Mouse (Mus musculus) neutrophil, adult 83 days (primary cell): ENCODE data around the gene Kcng4. TPM values are rescaled to one million over a fixed set of nuclear protein-coding genes. Genes with fewer than 3 reads are reported as not detected.

Experiments
- total RNA-seq, 2 experiments: library from RNA; stranded (reverse); gene quantifications; one replicate each; pipeline ENCODE4 v1.2.4; 2023

The Kcng4 gene
- not detected for total RNA-seq

DNA sequence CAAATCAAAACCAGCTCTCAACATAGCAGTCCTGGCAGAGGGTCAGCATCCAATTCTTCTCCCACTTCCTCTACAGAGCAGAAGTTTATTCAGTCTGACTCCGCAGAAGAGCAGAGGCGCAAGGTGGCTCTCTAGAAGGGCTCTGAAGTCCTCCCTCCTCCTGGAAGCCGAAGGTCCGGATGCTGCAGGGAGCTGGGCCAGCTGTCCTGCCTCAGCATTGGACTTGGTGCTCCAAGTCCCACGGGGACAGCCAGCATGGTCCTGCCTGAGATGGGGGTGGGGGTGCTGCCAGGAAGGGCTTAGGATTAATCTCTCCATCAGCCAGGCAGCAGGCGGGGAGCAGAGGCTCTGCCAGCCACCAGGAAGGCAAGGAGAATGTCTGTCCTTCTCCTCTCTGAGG is at the start of gene Kcng4:
Gene Kcng4 (minus strand): TSS at position 303 of the 400 bp plus-strand sequence.

DNA sequence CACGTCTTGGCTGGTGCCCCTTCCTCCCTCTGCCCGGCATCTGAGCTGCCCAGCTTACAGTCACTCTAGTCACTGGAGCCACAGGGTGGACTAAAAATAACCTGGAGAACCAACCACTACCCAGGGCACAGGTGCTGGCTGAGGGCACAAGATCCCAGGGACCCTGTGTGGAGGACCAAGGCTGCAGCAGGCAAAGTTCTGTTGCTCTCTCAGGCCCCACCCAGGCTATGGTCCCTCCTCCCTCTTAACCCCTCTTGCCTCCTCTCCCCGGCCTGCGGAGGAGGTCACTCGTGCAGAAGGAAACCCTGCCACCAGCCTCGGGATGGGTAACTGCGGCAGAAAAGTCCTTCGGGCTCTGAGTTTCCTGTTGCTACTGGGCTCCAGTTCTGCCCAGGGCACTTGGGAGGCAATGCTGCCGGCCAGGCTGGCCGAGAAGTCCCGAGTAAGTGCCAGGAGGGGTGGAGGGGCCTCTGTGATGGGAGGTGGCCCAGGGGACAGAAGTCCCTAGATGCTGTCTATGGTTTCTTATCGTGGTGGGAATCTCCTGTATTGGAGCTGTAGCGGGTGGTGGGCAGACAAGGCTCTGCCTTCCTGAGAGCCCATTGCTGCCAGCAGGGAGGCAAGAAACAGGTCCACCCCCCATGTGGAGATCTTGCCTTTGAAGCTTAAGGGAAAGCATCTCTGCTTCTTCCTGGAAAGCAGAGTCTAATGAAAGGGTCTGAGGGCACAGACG is 30.9 kb upstream of the Kcng4 start, which contains the start of gene Wfdc1:
Gene Wfdc1 (plus strand): TSS at position 147 of the 733 bp plus-strand sequence.

DNA sequence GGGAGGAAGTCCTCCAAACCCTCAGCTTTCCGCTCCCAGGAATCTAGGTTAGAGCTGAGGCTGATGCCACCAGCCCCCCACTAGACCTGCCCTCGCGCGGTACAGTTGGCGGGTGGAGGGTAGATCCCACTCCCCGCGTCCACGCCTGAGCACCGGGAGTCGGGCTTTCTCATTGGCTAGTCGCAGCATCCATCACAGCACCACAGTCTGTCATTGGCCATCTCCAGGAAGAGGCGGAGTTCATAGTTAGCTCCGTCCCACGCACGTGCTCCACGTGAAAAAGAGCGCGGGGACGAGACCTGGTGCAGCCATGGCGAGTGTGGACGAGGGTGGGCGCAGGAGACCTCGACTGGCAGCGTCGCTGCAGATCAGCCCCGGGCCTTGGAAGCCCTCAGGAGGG is 23.0 kb downstream of the Kcng4 start, which contains the start of gene Adad2:
Gene Adad2 (plus strand): TSS at position 277 of the 400 bp plus-strand sequence.

DNA sequence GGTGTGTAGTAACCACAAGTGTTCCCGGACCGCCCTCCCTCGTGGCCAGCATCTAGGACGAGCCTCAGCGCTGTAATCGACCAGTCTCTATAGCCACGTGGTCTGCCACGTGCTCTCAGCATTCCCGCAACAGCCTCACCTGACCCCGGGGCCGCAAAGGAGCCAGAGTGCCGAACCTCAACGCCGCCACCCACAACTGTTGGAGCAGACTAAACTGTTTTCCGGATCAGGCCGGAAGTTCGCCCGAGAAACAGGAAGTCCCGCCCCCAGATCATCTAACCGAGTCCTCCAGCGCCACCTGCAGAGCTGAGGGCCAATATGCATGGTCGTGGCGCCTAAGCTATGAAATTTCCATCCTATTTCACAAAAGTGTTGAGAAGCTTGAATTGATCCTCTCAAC is 30.5 kb downstream of the Kcng4 start, which contains the start of gene Taf1c:
Gene Taf1c (minus strand): TSS at position 227 of the 400 bp plus-strand sequence.

DNA sequence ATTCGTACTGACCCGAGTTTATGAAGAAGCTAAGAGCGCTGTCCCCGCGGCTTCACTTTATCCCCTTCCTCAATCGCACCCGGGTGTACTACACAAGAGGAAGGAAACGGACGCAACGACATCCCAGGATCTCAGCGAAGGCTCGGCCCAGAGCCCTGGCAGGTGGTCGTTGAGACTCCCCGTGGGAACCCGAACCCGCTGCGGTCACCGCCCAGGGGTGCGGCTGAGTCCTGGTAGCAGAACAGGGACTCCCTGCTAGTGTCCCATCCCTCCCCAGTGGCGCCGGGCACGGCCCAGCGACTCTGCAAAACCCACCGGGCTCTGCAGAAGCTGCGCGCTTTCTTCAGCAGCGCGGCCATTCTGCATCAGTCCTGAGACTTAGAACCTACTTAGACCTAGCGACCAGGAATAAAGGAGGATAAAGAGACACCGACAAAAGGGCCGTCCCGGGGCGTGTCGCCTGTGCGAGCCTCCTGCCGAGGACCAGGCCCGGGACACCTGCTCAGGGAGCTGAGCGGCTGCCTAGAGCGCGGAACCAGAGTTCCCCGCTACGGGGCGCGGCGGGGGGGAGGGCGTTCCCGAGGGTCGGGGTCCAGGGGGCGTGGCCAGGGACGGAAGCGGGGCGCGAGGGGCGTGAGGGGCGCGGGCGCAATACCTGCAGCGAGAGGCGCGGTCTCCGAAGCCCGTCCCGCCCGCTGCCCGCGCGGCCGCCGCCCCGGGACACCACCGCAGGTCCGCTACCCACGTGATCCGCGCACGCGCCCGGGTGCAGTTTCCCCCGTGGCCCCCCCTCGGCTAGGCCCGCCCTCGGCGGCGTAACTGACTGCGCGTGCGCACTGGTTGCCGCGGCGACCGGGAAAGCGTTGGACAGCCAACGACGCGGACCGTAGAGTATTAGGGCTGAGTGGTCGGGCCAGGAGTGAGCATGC is 60.8 kb downstream of the Kcng4 start, which contains the start of the genes Hsdl1 and Dnaaf1:
Gene Hsdl1 (minus strand): TSS at position 747 of the 929 bp plus-strand sequence.
Gene Dnaaf1 (plus strand): TSS at position 799 of the 929 bp plus-strand sequence.

Other genes with a start within 250 kb of the Kcng4 start
- gene Mlycd, start 240.8 kb downstream of the Kcng4 start, total RNA-seq, result 1 to 10 TPM; 7.8 to 7.9 TPM
- gene Osgin1, start 201.6 kb downstream of the Kcng4 start, total RNA-seq, result 100 to 1,000 TPM; 149 to 177 TPM
- 1 to 10 TPM in 1 of 2 experiments, under 1 TPM in 1; 0.99 to 1.5 TPM for gene Necab2, start 189.0 kb downstream of the Kcng4 start, total RNA-seq
- not detected for gene Slc38a8, start 134.0 kb downstream of the Kcng4 start, total RNA-seq
- gene Mbtps1, start 76.9 kb downstream of the Kcng4 start, total RNA-seq, result 10 to 100 TPM; 44.8 to 46.8 TPM
- 10 to 100 TPM; 32.4 to 32.8 TPM for gene Hsdl1, start 60.5 kb downstream of the Kcng4 start, total RNA-seq
- gene Dnaaf1, start 60.4 kb downstream of the Kcng4 start, total RNA-seq, result under 1 TPM; 0.35 to 0.46 TPM
- gene Taf1c, start 30.5 kb downstream of the Kcng4 start, total RNA-seq, result 1 to 10 TPM; 9.0 TPM
- gene Adad2, start 22.9 kb downstream of the Kcng4 start, total RNA-seq, result not detected
- not detected for gene Wfdc1, start 30.7 kb upstream of the Kcng4 start, total RNA-seq
- under 1 TPM; 0.11 to 0.44 TPM for gene Atp2c2, start 64.3 kb upstream of the Kcng4 start, total RNA-seq
- gene Tldc1, start 142.7 kb upstream of the Kcng4 start, total RNA-seq, result 1 to 10 TPM; 3.5 to 3.9 TPM
- 100 to 1,000 TPM; 902 to 904 TPM for gene Cotl1, start 204.9 kb upstream of the Kcng4 start, total RNA-seq
- 10 to 100 TPM; 16.3 to 16.5 TPM for gene Klhl36, start 226.6 kb upstream of the Kcng4 start, total RNA-seq